Mouse (Mus musculus) urinary bladder, postnatal 36 days (tissue): ENCODE data around the gene Ankrd44.
"Not testable (repeated sequence)": the region's sequence is repeated elsewhere in the genome, so short reads cannot be mapped to it uniquely, and the experiment has no call there.

Source experiments
- DNase-seq, 2 experiments: peaks; one replicate each; pipeline ENCODE4 v3.0.0; 2022; ENCODE audit warnings: low spot score in 2 of 2, mixed read lengths in 1 of 2

Gene Ankrd44

GRCm38 (mm10) chr1:54925971-54926771 is at the start of gene Ankrd44:
Ankrd44 (minus strand) TSS chr1:54926387.
- peak; percentile 80 to 85 for DNase-seq

GRCm38 (mm10) chr1:54971687-54972404 is 45.7 kb upstream of the Ankrd44 start:
- DNase-seq, result no peak

- DNase-seq, result no peak
Observed at GRCm38 (mm10) chr1:54966858-54967257, 40.7 kb upstream of the Ankrd44 start.

- no peak for DNase-seq
Observed at GRCm38 (mm10) chr1:54965159-54965995, 39.2 kb upstream of the Ankrd44 start.

GRCm38 (mm10) chr1:54961724-54962123 is 35.5 kb upstream of the Ankrd44 start:
- no peak for DNase-seq

GRCm38 (mm10) chr1:54960613-54961165 is 34.5 kb upstream of the Ankrd44 start:
- no peak for DNase-seq

- DNase-seq, result no peak
Observed at GRCm38 (mm10) chr1:54958525-54958924, 32.3 kb upstream of the Ankrd44 start.

GRCm38 (mm10) chr1:54956995-54957394 is 30.8 kb upstream of the Ankrd44 start:
- DNase-seq, result not testable (repeated sequence)

- DNase-seq, result no peak
Observed at GRCm38 (mm10) chr1:54954856-54955255, 28.7 kb upstream of the Ankrd44 start.

- no peak for DNase-seq
Observed at GRCm38 (mm10) chr1:54944648-54945047, 18.5 kb upstream of the Ankrd44 start.

- no peak for DNase-seq
Observed at GRCm38 (mm10) chr1:54935466-54935865, 9.3 kb upstream of the Ankrd44 start.

- DNase-seq, result no peak
Observed at GRCm38 (mm10) chr1:54934911-54935310, 8.7 kb upstream of the Ankrd44 start.

- DNase-seq, result no peak
Observed at GRCm38 (mm10) chr1:54933646-54934045, 7.5 kb upstream of the Ankrd44 start.

- no peak for DNase-seq
Observed at GRCm38 (mm10) chr1:54932456-54933115, 6.4 kb upstream of the Ankrd44 start.

GRCm38 (mm10) chr1:54931231-54931630 is 5.0 kb upstream of the Ankrd44 start:
- DNase-seq, result no peak

- no peak for DNase-seq
Observed at GRCm38 (mm10) chr1:54930670-54931200, 4.5 kb upstream of the Ankrd44 start.

GRCm38 (mm10) chr1:54925451-54925934 is 694 bp downstream of the Ankrd44 start:
- peak; percentile 25 to 39 for DNase-seq

GRCm38 (mm10) chr1:54924760-54925159 is 1.4 kb downstream of the Ankrd44 start:
- DNase-seq, result no peak

GRCm38 (mm10) chr1:54924309-54924685 is 1.9 kb downstream of the Ankrd44 start:
- no peak for DNase-seq

- DNase-seq, result no peak
Observed at GRCm38 (mm10) chr1:54923366-54924308, 2.5 kb downstream of the Ankrd44 start.
